35 mouse cellular contexts compared by ENCODE assay signal in genomic region chr12:54803531-54803930, GRCm38 (mm10).
"Had no signal": no experiment of that assay in that cellular context is flagged by ENCODE, and none has a peak within 500 bp of the region (broad histone marks: within the 10 kb centered on the region; RNA-seq: fewer than 3 reads in every experiment).

No protein-coding gene starts in this region.

- H3K9ac ChIP-seq: heart, embryonic 12.5 days; heart, embryonic 13.5 days; heart, embryonic 15.5 days; hindbrain, embryonic 12.5 days; hindbrain, embryonic 13.5 days; hindbrain, embryonic 14.5 days; hindbrain, embryonic 15.5 days; intestine, embryonic 15.5 days; kidney, embryonic 15.5 days had no signal

- H3K4me3 ChIP-seq: heart, embryonic 10.5 days; heart, embryonic 12.5 days; heart, embryonic 13.5 days; heart, embryonic 15.5 days; hindbrain, embryonic 10.5 days; hindbrain, embryonic 12.5 days; hindbrain, embryonic 13.5 days; hindbrain, embryonic 15.5 days; intestine, embryonic 15.5 days; kidney, embryonic 15.5 days; layer of hippocampus, adult 2 months had no signal

- DNase-seq: heart, postnatal 10 days; heart, postnatal 14 days; heart, postnatal 36 days; heart, postnatal 4 days; kidney, adult 11 months; kidney, adult 18-20 months; kidney, adult 2 months; kidney, adult 8-10 months; kidney, adult 9 months; kidney, postnatal 10 days; kidney, postnatal 14 days; kidney, postnatal 25 days; kidney, postnatal 36 days; kidney, postnatal 4 days; layer of hippocampus, adult 9-11 months; layer of hippocampus, postnatal 36 days had no signal

- H3K27ac ChIP-seq: heart, embryonic 10.5 days; heart, embryonic 13.5 days; heart, embryonic 15.5 days; hindbrain, embryonic 10.5 days; hindbrain, embryonic 12.5 days; hindbrain, embryonic 13.5 days; hindbrain, embryonic 14.5 days; hindbrain, embryonic 15.5 days; hindbrain, postnatal 0 days; intestine, embryonic 15.5 days; kidney, embryonic 15.5 days; kidney, postnatal 0 days; layer of hippocampus, adult 2 months had no signal

- H3K9me3 ChIP-seq: heart, embryonic 10.5 days; heart, embryonic 12.5 days; heart, embryonic 13.5 days; heart, embryonic 15.5 days; hindbrain, embryonic 10.5 days; hindbrain, embryonic 12.5 days; hindbrain, embryonic 13.5 days; hindbrain, embryonic 15.5 days; intestine, embryonic 15.5 days; kidney, embryonic 15.5 days had no signal

- H3K4me1 ChIP-seq: heart, embryonic 10.5 days; heart, embryonic 13.5 days; heart, embryonic 15.5 days; hindbrain, embryonic 12.5 days; hindbrain, embryonic 13.5 days; hindbrain, embryonic 15.5 days had no signal

- ATAC-seq: hindbrain, embryonic 16.5 days; hindbrain, postnatal 0 days; inflammation-experienced regulatory T-cells, adult 6 months; intestine, embryonic 15.5 days; intestine, embryonic 16.5 days; intestine, postnatal 0 days had no signal

- H3K4me2 ChIP-seq: heart, embryonic 11.5 days; heart, embryonic 12.5 days; heart, embryonic 13.5 days; heart, embryonic 15.5 days; hindbrain, embryonic 12.5 days; hindbrain, embryonic 13.5 days; hindbrain, embryonic 14.5 days; hindbrain, embryonic 15.5 days; intestine, embryonic 15.5 days; kidney, embryonic 15.5 days had no signal

- H3K27me3 ChIP-seq: heart, embryonic 12.5 days; heart, embryonic 13.5 days; heart, embryonic 15.5 days; hindbrain, embryonic 12.5 days; hindbrain, embryonic 13.5 days; hindbrain, embryonic 15.5 days; intestine, embryonic 15.5 days; kidney, embryonic 15.5 days had no signal

- H3K36me3 ChIP-seq: heart, embryonic 10.5 days; heart, embryonic 12.5 days; heart, embryonic 13.5 days; heart, embryonic 15.5 days; hindbrain, embryonic 10.5 days; hindbrain, embryonic 12.5 days; hindbrain, embryonic 13.5 days; hindbrain, embryonic 15.5 days; intestine, embryonic 15.5 days; kidney, embryonic 15.5 days had no signal
